Mouse (Mus musculus): ENCODE results near the gene Xxylt1.
A peak's percentile ranks its signal among the peaks of the same experiment; 100 is the strongest.

Gene Xxylt1

GRCm38 (mm10) chr16:31060714-31061113, 20.5 kb downstream of the Xxylt1 start:
- no peak for DNase-seq

DNA sequence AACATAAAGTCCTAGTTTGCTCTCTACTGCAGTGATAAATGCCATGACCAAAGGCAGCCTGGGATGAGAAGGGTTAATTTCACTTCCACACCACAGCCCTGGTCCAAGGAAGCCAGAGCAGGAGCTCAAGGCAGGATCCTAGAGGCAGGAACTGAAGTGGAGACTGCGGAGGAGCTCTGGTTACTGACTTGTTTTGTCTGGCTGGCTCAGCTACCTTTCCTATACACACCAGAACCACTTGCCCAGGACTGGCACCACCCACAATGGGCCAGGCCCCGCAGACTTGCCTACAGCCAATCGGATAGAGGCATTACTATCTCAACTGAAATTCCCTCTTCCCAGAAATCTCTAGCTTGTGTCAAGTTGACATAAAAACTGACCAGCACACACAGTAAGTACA, 21.0 kb downstream of the Xxylt1 start:
- DNase-seq: no peak

DNA sequence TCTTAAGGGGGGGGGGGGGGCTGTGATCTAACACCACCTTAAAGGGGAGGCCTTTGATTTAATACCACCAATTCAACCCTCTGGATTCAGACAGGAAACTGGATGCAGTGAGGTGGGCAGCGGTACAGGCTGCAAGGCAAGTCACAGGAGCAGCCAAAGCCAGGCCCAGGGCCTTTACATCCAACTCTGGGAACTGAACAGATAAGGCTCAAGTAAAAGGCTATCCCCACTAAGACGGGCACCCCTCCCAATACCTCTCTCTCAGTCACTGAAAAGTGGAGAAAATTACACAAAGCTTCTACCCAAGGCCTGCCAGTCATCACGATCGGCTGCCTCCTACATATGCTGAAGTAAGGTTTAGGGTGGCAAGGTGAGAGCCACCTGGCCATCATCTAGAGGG, 21.5 kb downstream of the Xxylt1 start:
- no peak for DNase-seq

DNA sequence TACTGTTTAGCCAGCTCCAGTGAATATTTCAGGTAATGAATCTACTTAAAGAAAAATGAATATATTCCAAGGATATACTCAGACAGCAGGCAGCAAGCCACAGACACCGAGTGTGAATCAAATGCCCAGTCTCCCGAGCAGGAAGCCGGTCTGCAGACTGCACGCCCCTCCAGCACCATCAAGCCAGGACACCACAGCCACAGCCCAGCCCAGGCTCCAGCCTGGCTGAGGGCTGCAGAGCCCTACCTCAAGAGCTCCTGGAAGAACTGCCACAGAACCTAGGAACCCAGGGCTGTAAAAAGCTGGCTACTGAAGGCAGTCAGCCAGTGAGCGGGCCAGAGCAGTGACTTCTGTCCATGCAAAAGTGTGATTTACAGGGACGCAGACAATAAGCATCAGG, 28.4 kb downstream of the Xxylt1 start:
- DNase-seq: no peak

- no peak for DNase-seq
Observed at GRCm38 (mm10) chr16:31052177-31052726, 29.0 kb downstream of the Xxylt1 start.

DNA sequence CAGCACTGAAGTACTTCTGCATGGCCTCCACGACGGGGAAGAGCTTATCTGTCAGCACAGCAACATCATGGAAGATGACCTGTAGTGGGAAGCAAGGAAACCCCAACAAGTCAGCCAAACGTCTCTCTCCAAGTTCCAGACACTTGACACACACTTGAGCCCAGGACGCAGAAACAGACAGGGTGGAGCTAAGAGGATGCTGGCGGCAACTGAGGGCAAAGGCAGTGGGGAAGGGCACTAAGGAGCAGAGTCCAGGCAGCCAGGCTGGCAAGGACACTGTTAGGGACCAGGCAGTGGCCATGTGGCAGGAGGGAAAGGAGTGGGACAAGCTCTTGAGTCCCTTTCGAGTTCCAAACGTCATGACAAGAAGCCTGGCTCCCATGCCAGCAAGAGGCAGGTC, 30.5 kb downstream of the Xxylt1 start:
- no peak for DNase-seq

DNA sequence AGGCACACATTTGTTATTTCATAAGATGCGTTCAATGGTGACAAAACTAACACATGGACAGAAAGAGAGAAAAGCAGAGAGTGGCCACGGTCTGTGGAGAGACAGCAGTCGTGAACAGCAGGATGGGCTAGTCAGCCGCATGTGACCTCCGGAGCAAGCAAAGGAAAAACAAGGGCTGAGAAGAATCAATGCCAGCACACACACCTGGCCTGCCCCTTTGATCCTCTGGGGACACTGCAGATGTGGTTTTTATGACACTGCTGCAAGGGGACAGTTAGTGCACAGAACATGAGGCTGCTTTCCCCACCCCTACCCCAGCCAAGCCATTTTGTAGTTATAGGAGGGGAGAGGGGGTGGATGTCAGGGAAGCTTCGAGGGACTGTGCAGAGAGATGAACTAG, 33.0 kb downstream of the Xxylt1 start:
- no peak for DNase-seq

DNA sequence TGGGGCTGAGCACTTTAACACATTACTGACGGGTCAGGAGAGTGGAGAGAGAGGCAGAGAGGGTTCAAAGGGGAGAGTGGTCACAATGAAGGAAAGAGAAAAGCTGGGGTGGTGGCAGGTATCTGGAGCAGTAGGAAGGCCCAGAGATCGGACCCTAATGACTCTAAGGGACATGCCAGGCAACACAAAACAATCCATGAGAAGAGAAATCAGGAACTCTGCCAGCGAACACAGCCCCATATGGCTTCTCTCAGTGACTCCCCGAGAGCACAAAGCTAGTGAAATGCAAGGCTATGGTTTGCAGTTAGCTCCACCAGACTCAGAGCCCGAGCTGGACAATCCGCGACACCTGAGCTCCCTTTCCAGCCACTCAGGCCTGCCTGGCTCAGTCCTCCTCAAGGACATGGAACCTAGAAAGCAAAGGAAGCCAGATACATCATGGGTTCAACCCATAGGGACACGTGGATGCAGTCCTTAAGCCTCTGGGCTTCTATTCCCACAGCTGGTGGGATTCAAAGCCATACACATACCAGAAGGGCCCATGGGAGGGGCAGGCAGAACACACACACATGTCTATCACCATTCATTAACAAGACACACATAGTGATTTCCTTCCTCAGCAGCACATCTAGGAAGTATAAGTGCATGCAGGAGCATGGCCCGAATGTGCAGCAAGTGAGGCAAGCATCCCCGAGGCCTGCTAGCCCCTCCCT, 33.9 kb downstream of the Xxylt1 start:
- no peak for DNase-seq

- DNase-seq: no peak
Observed at GRCm38 (mm10) chr16:31046217-31046659, 35.0 kb downstream of the Xxylt1 start.

DNA sequence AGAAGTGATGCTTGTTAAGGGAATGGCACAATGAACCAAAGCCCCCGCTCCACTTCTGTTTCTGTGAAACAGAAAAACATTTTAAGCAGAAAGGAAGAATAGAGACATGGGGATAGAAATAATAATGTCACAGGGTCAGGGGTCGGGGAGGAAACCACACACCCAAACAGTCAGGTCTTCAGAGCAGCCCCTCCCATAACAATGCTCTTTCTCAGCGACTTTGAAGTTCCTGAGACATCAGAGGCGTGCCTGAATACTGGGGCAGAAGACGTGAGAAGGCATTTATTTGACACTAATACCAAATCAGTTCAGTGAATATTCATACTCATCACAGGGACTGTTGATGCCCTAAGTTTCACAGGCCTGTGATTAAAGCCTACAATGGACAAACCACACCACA, 36.0 kb downstream of the Xxylt1 start:
- DNase-seq: no peak

- DNase-seq: no peak
Observed at GRCm38 (mm10) chr16:31043136-31043535, 38.1 kb downstream of the Xxylt1 start.

DNA sequence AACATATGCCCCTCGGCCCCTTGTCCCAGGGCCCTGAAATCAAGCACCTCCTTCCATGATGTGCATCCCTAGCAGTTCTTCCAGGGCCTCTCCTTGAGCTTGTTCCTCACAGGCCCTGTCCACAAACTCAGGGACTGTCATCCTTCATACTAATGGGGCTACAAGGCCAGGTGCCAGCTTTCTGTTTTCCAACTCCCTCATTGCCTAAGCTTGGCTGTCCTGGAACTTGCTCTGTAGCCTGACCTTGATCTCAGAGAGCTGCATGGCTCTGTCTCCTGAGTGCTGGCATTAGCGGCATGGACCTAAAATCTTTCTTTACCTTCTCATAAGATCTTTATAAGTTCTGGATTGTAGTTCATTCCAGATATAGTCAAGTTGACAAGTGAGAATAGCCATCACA, 39.7 kb downstream of the Xxylt1 start:
- no peak for DNase-seq

DNA sequence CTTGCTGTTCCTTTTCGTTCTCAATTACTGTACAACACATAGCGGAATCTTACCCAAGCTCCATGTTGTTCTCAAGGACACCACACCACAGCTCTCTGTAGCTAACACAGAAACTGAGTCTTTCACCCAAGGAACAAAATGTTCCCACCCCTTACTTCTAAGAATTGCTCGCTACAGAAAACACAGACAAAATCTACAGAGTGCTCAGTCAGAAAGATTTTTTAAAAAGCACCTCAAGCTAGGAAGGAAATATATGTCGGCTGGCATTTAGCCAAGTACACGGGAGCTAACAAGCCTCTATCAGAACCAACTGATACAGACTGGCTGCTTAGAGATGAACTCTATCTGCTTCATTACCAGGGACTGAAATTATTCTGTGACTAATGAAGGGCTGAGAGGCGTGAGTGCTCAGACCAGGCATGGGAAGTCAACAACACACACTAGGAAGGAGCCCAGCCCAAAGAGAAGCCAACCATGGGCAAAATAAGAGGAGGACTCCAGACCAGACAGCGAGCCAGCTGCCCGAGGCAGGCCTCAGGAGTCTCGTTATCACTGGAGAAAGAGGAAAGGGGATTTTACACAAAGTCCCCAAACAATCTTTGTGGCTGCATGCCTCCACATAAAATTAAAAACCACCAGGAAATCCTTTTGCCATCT, 41.3 kb downstream of the Xxylt1 start:
- DNase-seq: no peak

DNA sequence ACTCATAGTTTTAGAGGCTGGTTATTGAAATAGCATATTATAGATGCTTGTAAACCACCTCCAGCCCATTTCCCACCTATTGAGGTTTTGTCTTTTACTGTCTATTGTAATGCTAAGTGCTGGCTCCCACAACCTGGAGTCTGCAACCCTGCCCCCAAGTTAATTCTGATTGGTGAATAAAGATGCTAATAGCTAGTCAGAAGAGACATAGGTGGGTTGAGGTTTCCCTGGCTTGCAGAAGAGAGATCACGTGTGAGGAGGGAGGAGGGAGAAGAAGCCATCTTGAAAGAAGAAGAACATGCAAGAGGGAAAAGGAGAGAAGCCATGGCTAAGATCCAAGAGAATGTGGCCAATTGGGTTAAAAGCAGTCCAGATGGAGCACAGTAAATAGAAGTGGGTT, 43.8 kb downstream of the Xxylt1 start:
- DNase-seq: no peak

DNA sequence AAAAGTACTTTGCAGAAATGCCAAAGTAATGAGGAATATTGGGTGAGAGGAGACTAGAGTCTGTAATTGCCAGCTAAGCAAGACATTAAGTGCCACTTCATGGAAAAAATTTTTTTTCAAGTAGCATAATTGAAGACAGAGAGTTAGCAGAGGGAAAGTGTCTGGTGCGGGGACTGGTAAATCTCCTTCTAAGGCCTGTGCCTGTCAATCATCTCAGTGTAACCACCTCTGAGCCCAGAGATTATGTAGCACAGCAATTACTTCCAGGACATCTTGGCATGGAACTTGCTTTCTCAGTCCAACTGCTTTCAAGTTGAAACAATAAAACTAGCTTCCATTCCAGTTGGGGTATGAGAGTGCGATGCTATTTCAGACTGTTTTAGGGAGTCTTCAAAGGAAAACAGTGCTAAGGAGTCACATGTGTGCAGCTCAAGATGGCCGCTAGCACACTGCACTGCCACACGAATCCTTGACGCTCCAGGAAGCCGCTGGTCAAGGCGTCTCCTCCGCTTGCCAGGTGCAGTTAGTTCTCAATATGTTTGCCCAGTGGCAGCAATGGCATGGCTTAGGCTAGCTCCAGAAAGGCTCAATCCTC, 45.5 kb downstream of the Xxylt1 start:
- DNase-seq: no peak

GRCm38 (mm10) chr16:31035235-31035634, 46.0 kb downstream of the Xxylt1 start:
- no peak for DNase-seq

GRCm38 (mm10) chr16:31034051-31034450, 47.2 kb downstream of the Xxylt1 start:
- peak; percentile 37 for DNase-seq

DNA sequence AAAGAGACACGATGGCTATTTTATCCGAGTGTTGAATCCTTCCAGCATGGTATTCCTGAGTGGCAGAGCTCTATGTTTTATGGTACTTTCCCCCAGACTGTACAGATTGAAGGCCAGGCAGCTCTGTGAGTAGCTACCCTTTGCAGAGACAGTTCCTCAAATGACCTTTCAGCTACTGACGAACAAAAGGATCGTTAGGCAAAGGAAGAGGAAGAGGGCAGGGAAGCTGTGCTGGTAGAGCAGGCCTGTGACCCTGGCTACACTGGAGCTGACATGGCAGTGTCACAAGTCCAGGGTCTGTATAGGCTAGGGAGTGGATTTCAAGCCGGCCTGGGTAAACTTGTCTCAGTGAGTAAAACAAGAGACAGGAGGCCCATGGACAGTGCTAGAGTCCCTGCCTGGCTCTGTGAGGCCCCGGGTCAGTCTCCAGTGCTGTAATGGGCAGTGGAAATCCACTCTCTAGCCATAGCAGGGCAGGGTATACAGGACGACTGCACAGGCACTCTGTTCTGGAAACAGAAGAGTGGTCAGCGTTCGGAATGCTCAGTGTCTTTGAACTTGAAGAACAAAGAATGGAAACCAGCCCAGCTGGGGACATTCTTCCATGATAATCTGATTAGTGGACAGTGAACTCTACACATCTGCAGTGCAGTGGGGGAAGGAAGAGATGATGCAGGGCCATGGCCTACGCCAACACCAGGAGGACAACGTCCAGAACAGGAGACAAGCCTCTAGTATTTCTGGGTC, 51.3 kb downstream of the Xxylt1 start:
- DNase-seq: no peak

DNA sequence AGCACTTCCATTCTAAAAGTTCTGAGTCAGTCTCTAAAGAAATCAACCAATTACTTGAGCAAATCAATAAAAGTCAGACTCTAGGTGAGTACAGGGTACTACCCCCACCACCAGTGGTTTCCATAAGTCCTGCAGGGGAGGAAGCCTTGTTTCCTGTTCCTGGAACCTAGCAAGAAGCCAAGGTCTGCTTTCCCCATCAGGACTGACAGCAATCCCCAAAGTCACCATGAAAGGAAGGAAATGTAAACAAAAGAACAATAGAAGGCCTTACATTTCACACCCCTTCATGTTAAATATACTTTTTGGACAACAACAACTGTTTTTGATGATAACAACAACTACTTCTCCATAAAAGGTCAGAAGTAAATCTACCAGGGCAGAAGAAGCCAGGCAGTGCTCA, 53.6 kb downstream of the Xxylt1 start:
- DNase-seq: no peak

GRCm38 (mm10) chr16:31025516-31025915, 55.7 kb downstream of the Xxylt1 start:
- no peak for DNase-seq

DNA sequence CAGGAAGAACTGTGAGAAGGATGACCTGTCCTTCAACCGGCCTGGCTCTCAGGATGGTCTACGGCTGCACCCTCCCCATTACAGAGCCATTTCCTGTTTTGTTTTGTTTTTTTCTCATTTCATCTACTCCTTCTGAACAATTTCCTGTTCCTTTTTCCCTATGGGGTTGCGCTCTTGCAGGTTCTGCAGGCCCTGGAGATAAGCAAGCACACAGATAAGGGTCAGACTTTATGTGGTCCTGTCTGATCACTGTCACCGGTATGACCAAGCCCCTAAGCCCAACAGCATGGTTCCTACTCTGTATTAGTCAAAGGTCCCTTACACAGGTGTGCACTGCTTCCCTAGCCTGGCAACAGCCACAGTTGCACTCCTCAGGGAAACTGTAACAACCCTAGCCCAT, 56.2 kb downstream of the Xxylt1 start:
- no peak for DNase-seq

GRCm38 (mm10) chr16:31024221-31024620, 57.0 kb downstream of the Xxylt1 start:
- no peak for DNase-seq

- DNase-seq: no peak
Observed at GRCm38 (mm10) chr16:31023803-31024202, 57.4 kb downstream of the Xxylt1 start.
